Mouse (Mus musculus) mature B cell (primary cell): ENCODE data around the gene Sost.

Experiments used
- in situ Hi-C: fragments of 300-500 bp; cut with MboI; formaldehyde crosslinking; loops from 2 replicates; pipeline ENCODE4 v1.14.3; 2019

Gene Sost

GRCm38 (mm10) chr11:101950021-101950420 lies 16.8 kb downstream of the Sost start:
- in situ Hi-C loops: no loop called here

GRCm38 (mm10) chr11:101946525-101946924 lies 20.3 kb downstream of the Sost start:
- in situ Hi-C loops: no loop called here

GRCm38 (mm10) chr11:101943055-101943454 lies 23.8 kb downstream of the Sost start:
- in situ Hi-C loops: no loop called here

- in situ Hi-C loops: no loop called here
These were observed 29.7 kb downstream of the Sost start for GRCm38 (mm10) chr11:101937108-101937507.

- in situ Hi-C loops: no loop called here
These were observed 30.4 kb downstream of the Sost start for GRCm38 (mm10) chr11:101936421-101936820.

- in situ Hi-C loops: no loop called here
These were observed 31.1 kb downstream of the Sost start for GRCm38 (mm10) chr11:101935743-101936142.

GRCm38 (mm10) chr11:101931978-101932377 lies 34.8 kb downstream of the Sost start:
- in situ Hi-C loops: no loop called here

GRCm38 (mm10) chr11:101928030-101928762 lies 38.6 kb downstream of the Sost start:
- in situ Hi-C loops: no loop called here

GRCm38 (mm10) chr11:101926951-101927589 lies 39.7 kb downstream of the Sost start:
- in situ Hi-C loops: no loop called here

- in situ Hi-C loops: no loop called here
These were observed 41.2 kb downstream of the Sost start for GRCm38 (mm10) chr11:101925636-101926035.

- in situ Hi-C loops: loop anchor here (5.0 kb wide), 1 partner anchor 43 kb away; the partner anchor contains the start of gene Sost
These were observed 42.3 kb downstream of the Sost start for GRCm38 (mm10) chr11:101924441-101924976.

GRCm38 (mm10) chr11:101923988-101924387 lies 42.8 kb downstream of the Sost start:
- in situ Hi-C loops: loop anchor here (5.0 kb wide), 1 partner anchor 43 kb away; the partner anchor contains the start of gene Sost

GRCm38 (mm10) chr11:101921361-101921952 lies 45.4 kb downstream of the Sost start:
- in situ Hi-C loops: loop anchor here (5.0 kb wide), 1 partner anchor 46 kb away; the partner anchor contains the start of gene Sost

GRCm38 (mm10) chr11:101919660-101920059 lies 47.2 kb downstream of the Sost start:
- in situ Hi-C loops: loop anchor here (5.0 kb wide), 1 partner anchor 48 kb away; the partner anchor contains the start of gene Sost

GRCm38 (mm10) chr11:101918609-101919008 lies 48.2 kb downstream of the Sost start:
- in situ Hi-C loops: no loop called here

GRCm38 (mm10) chr11:101916772-101917171 lies 50.0 kb downstream of the Sost start:
- in situ Hi-C loops: no loop called here

- in situ Hi-C loops: no loop called here
These were observed 53.2 kb downstream of the Sost start for GRCm38 (mm10) chr11:101913591-101913990.
